Mouse (Mus musculus) skeletal muscle tissue, adult 2 months (tissue): ENCODE results near the gene Ust.

ENCODE experiments used
- DNase-seq: peaks from one replicate; pipeline ENCODE4 v3.0.0-alpha.2; 2012; ENCODE audit warnings: low read depth, low spot score

Gene Ust

DNA sequence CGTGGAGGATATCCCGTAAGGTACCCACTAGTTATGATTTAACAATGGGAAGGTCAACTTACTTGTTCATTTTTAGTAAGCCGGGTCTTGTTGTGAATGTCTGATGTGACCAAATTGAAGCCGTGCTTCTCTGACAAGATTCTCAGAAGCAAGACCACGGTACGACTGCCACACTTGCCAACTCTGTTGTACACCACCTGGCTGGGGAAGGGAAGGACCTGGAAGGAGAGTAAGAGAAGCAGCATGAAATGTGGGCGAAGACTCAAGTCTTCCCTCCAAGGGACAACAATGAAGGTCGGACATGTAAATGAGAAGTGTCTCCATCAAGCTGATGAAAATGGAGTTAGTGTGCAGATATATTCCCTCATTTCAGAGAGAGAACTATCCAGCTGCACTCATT is 188.6 kb downstream of the Ust start:
- DNase-seq = no peak

GRCm38 (mm10) chr10:8323304-8323765 is 195.3 kb downstream of the Ust start:
- DNase-seq = peak; percentile 75

DNA sequence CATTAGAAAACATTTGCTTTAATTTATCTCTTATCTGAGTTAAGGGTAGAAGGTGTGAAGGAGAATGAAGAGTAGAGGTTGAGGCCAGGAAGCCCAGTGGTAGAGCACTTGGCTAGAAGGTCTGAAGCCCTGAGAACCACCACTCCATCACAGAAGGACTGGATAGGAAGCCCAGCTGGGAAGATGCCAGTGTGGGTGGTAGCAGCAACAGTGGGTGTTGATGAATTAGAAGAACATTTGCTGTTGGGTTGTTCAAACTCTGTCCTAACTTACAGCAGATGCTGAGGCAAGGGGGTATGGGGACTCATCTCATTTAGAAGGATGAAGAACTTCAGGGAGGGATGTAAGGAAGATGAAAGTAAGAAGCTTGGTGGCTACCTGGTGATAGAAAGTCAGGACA is 197.9 kb downstream of the Ust start:
- no peak for DNase-seq

GRCm38 (mm10) chr10:8309435-8309834 is 209.2 kb downstream of the Ust start:
- no peak for DNase-seq

- DNase-seq = no peak
Measured at GRCm38 (mm10) chr10:8304211-8304610, 214.4 kb downstream of the Ust start.

- DNase-seq = peak; percentile 43
Measured at GRCm38 (mm10) chr10:8299166-8299565, 219.5 kb downstream of the Ust start.

DNA sequence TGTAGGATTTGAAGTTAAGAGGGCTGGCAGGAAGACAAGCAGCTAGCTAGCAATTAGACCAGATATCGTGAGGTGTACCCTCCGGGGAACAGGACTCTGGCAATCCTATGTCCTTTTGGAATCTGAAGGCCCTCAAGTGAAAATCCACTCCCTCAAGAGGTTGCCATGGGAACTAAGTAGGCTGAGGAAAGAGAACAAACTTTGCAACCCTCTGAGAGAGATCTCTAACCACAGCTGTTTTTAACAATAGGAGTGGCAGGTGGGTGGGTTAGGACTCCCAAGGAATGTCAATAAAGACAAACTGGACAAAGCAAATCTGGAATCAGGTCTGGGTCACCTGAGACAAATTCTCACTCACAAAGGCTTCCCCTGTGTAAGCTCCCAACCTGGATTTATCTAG is 221.4 kb downstream of the Ust start:
- DNase-seq = no peak

GRCm38 (mm10) chr10:8290661-8291060 is 228.0 kb downstream of the Ust start:
- no peak for DNase-seq

DNA sequence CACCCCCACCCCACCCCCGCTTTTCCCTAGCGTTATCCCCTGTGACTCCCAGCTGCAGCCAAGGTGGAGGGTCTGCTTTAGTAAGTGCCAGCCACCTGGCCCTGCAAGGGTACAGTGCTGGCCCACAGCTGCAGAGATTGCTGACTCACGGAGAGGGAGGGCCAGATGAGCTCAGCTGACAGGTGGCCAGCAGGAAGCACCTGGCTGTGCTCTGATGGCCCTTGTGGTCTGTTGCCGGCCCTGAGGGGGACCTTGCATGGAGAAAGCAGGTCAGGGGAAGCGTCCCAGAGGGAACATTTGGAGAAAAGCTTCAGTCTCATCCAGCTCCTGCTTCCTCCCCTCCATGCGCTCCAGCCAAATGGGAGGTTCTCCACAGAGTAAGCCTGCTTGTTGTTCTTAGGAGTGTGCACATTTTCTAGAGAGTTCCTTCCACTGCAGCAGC is 231.3 kb downstream of the Ust start:
- peak; percentile 77 for DNase-seq

GRCm38 (mm10) chr10:8283991-8284390 is 234.6 kb downstream of the Ust start:
- DNase-seq = no peak

DNA sequence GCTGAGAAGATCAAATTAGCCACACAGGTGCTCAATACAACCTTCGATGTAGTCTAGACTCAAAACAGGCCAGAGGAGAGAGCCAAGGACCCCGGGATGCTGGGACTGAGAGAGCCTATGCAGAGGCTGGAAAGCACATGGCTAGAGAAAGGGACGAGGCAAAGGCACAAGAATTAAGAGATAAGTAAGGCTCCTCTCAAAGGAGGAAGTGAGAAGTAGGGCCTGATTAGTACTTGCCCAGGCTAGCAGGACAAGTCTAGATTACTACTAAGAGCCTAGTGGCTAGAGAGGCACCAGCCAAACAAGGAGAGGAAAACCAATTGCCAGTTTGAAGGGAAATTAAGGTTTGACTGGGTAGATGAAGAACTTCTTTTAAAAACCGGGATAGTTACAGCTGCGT is 241.5 kb downstream of the Ust start:
- no peak for DNase-seq

DNA sequence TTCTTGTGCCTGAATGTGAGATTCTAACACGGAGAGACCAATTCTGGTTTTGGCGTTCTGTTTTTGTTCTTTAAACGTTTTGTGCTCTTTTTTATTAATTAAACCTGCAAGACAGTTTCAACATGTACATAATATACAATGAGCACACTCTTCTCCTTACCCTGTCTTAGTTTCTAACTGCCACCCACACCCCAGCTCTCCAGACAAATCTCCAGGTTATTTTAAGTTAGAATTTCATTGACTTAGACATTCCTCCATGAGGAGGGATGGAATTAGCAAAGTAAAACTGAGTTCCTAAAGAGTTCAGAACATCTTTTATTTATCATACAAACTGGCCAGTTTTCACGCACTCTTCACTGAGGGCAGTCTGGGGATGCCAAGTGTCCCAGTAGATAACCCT is 248.9 kb downstream of the Ust start:
- no peak for DNase-seq

GRCm38 (mm10) chr10:8259716-8260115 is 258.9 kb downstream of the Ust start:
- no peak for DNase-seq

DNA sequence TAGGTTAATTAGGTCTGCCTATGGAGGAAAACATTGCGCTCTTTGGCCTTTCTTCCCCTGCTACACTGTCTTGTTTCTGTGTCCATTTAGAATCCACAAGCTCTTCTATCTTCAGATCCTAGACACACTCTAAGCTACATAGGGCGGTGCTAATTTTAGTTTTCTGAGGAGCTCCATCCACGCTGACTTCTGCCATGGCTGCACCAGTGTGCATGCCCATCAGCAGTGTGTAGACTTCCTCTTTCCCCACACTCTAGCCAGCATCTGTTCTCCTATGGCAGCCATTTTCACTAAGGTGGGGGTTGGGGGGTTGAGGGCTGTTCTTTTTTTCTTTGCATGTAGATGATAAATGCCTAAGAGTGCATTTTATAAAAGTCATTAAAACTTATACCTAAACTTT is 268.6 kb downstream of the Ust start:
- no peak for DNase-seq

GRCm38 (mm10) chr10:8242336-8242735 is 276.3 kb downstream of the Ust start:
- peak; percentile 21 for DNase-seq

DNA sequence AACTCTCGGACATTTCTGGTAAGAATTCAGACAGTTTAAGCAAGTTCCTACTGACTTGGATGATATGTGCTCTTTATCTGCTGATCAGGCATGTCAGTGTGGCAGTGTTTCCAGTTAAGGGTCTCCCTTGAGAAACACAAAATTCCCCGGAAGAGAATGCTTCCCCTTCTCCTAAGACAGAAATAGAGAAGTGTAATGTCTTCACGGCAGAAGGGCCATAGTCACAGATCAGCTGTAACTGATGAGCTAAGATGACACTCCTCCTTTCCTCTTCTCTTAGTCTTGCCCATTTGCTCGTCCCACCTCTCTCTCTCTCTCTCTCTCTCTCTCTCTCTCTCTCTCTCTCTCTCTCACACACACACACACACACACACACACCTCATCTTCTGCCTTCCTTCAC is 277.9 kb downstream of the Ust start:
- no peak for DNase-seq

- peak; percentile 41 for DNase-seq
Measured at GRCm38 (mm10) chr10:8240242-8240641, 278.4 kb downstream of the Ust start.

DNA sequence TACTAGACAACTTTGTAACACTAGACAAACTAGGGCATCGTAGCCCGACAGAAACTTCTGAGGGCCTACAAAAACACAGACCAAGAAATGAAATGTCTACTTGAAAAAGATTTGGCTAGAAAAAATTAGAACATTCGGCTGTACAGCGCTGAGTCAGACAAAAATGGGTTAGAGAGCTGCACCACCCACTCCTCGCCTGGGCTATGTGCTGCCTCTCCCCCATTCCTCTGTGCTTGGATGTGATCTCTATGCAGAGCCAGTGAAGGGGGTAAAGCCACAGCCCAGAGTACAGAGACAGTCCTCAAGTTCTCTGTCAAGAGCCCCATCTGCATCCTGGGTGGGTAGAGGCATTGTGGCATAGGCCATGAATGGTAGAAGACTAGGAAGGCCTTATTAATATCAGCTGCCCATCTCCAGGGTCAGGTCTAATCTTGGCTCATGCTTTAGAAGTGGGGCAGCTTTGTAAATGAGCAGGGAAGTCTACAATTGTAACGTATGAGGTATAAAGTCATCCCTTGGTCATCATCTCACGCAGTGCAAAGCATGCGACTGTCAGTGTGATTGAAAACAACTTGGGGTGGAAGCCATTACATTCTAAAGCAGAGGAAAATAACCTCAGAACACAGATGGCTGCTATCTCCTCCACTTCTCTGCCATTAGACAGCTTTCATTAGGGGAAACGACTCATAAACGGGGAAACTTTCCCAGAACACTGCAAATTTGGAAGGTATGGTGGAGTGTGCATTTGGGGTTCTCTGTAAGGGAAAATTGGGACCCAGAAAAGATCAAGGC is 281.6 kb downstream of the Ust start:
- DNase-seq = no peak

GRCm38 (mm10) chr10:8233148-8233901 is 285.3 kb downstream of the Ust start:
- DNase-seq = peak; percentile 8

DNA sequence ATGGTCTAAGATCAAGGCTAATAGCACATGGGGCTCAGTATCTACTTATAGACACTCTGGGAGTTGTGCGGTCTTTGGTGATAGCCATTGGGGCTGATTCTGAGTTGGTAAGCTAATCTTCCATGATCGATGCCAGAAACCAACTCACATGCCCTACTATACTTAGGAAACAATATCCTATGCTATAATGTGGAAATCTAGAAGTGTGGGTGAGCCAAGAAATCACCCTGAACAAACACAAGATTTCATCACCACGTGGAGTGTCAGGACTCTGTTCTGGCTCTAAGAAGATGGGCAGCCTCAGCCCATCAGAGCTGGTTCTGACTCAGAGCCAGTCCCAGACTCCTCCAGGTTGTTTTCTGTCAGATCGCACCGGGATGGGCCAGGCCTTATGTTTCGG is 286.1 kb downstream of the Ust start:
- no peak for DNase-seq

GRCm38 (mm10) chr10:8228375-8228743 is 290.3 kb downstream of the Ust start:
- DNase-seq = no peak

DNA sequence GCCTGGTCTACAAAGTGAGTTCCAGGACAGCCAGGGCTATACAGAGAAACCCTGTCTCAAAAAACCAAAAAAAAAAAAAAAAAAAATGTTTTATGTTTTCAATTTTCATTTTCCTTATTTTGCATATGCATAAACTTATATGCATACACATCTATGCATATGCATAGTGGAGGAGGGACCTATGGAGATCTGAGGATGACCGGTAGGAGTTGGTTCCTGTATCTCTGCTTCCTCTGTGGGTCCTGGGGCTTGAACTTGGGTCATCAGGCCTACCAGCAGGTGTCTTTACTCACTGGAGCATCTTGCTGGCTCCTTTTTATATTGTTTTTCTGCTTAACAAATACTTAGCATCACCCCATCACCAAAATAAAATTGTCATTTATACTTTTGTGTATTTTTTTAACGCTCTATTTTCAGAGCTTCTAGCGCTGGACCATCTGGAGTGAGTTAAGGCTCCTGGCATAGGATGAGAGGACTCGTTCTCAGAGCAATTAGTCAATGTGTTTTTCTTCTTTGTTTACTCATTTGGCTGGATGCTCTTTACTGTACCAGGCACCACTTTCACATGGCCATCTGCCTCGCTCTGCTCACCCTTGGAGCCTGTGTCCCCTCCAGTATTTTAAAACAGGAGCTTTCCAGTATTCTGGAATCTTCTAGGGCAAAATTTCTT is 290.8 kb downstream of the Ust start:
- DNase-seq = no peak
